Mouse (Mus musculus) embryonic facial prominence, embryonic 11.5 days (tissue): ENCODE results near the gene A830005F24Rik. TPM values are rescaled to one million over a fixed set of nuclear protein-coding genes. Genes with fewer than 3 reads are reported as not detected.

ENCODE experiments used
- ATAC-seq: fragments of 200-750 bp; cut with Nextera tagmentation; replicated peaks from 2 replicates; pipeline ENCODE4 v1.8.0; 2017; ENCODE audit warnings: low read depth; ENCODE audit not compliant: insufficient number of reproducible peaks, low FRiP score, low TSS enrichment
- DNase-seq: peaks from one replicate; pipeline ENCODE4 v3.0.0-alpha.2; 2015; ENCODE audit warnings: low spot score
- H3K27ac ChIP-seq: fragments of 300-500 bp; sonication (generic); replicated peaks from 2 replicates; pipeline ENCODE4 v1.5.1; 2014; ENCODE audit warnings: mild to moderate bottlenecking, low read depth, low read length, control low read depth
- H3K27me3 ChIP-seq: fragments of 300-500 bp; sonication (generic); 2 replicates; pipeline ENCODE4 v1.6.1; 2014; ENCODE audit warnings: mild to moderate bottlenecking, low read length, moderate library complexity, mixed read lengths; ENCODE audit not compliant: control insufficient read depth, insufficient read depth
- H3K36me3 ChIP-seq: fragments of 300-500 bp; sonication (generic); replicated peaks from 2 replicates; pipeline ENCODE4 v1.6.1; 2014; ENCODE audit warnings: low read depth, mild to moderate bottlenecking, low read length, moderate library complexity, mixed read lengths; ENCODE audit not compliant: control insufficient read depth, insufficient read depth
- H3K4me1 ChIP-seq: fragments of 300-500 bp; sonication (generic); 2 replicates; pipeline ENCODE4 v1.6.1; 2014; ENCODE audit warnings: low read length, mixed read lengths; ENCODE audit not compliant: control insufficient read depth, insufficient read depth
- H3K4me2 ChIP-seq: fragments of 300-500 bp; sonication (generic); 2 replicates; pipeline ENCODE4 v1.6.1; 2014; ENCODE audit warnings: low read depth, mild to moderate bottlenecking, control low read depth, low read length, moderate library complexity
- H3K4me3 ChIP-seq: fragments of 300-500 bp; sonication (generic); 2 replicates; pipeline ENCODE4 v1.5.1; 2014; ENCODE audit warnings: low read depth, low read length, control low read depth
- H3K9ac ChIP-seq: fragments of 300-500 bp; sonication (generic); replicated peaks from 2 replicates; pipeline ENCODE4 v1.6.1; 2014; ENCODE audit warnings: mild to moderate bottlenecking, control low read depth, low read length
- H3K9me3 ChIP-seq: fragments of 300-500 bp; sonication (generic); replicated peaks from 2 replicates; pipeline ENCODE4 v1.6.1; 2016; ENCODE audit warnings: mild to moderate bottlenecking, low read length, inconsistent platforms, mixed read lengths; ENCODE audit not compliant: control insufficient read depth
- WGBS: fragments of 180-500 bp; shearing (Covaris S2); extraction: QIAGEN DNeasy Blood & Tissue Kit; methylation state at CpG from one replicate; pipeline ENCODE4 v1.1.7; 2014; 5-methylcytosine and 5-hydroxymethylcytosine counted together
- polyA plus RNA-seq: library from polyadenylated mRNA; unstranded; fragments of >200 nt; fragmentation: Nextera tagmentation; extraction: Ambion mirVana; gene quantifications from 2 replicates; pipeline ENCODE4 v1.2.1, GENCODE M21; 2014

A830005F24Rik gene
- polyA plus RNA-seq, 1 experiment from 2014 or later: 2.2 TPM

- Histone ChIP-seq H3K36me3 (no peaks in the 10 kb centered on the region; the same call in 1 of the 2 replicates), H3K9ac (no peak overlapping the region), H3K4me3 (no peak overlapping the region), H3K4me1 (no peaks in the 10 kb centered on the region), H3K9me3 (no peaks in the 10 kb centered on the region), H3K4me2 (no peak overlapping the region), H3K27me3 (no peaks in the 10 kb centered on the region), H3K27ac (no peak overlapping the region)
- no peak for DNase-seq
- WGBS: 55% methylated on average over 2 of the region's 2 CpGs
- no peak for ATAC-seq
These were observed 15.7 kb downstream of the A830005F24Rik start for GRCm38 (mm10) chr13:48529028-48529427.

- ATAC-seq: no peak
- Histone ChIP-seq H3K36me3 (no peaks in the 10 kb centered on the region; the same call in 1 of the 2 replicates), H3K27me3 (no peaks in the 10 kb centered on the region), H3K9ac (no peak overlapping the region), H3K4me1 (no peaks in the 10 kb centered on the region), H3K4me3 (no peak overlapping the region), H3K27ac (no peak overlapping the region), H3K9me3 (no peaks in the 10 kb centered on the region), H3K4me2 (no peak overlapping the region)
- 71% methylated on average over 2 of the region's 2 CpGs for WGBS
- no peak for DNase-seq
These were observed 17.3 kb downstream of the A830005F24Rik start for GRCm38 (mm10) chr13:48530685-48531084.

GRCm38 (mm10) chr13:48531448-48531847 lies 18.1 kb downstream of the A830005F24Rik start:
- H3K4me2 ChIP-seq: no peak overlapping the region
- H3K4me1 ChIP-seq: no peaks in the 10 kb centered on the region
- H3K27me3 ChIP-seq: no peaks in the 10 kb centered on the region
- no peak for DNase-seq
- H3K36me3 ChIP-seq: no peaks in the 10 kb centered on the region; the same call in 1 of the 2 replicates
- no peak for ATAC-seq
- H3K4me3 ChIP-seq: no peak overlapping the region
- H3K9ac ChIP-seq: no peak overlapping the region
- no peaks in the 10 kb centered on the region for H3K9me3 ChIP-seq
- WGBS: 81% methylated on average over 2 of the region's 2 CpGs
- no peak overlapping the region for H3K27ac ChIP-seq

GRCm38 (mm10) chr13:48533441-48533840 lies 20.1 kb downstream of the A830005F24Rik start:
- no peak overlapping the region for H3K9ac ChIP-seq

GRCm38 (mm10) chr13:48540488-48540887 lies 27.1 kb downstream of the A830005F24Rik start:
- ATAC-seq (no peak), DNase-seq (no peak)
- Histone ChIP-seq H3K4me1 (peaks cover 3% of the 10 kb centered on the region; the same call in 1 of the 2 replicates), H3K4me3 (no peak overlapping the region), H3K27me3 (no peaks in the 10 kb centered on the region), H3K9me3 (no peaks in the 10 kb centered on the region), H3K4me2 (no peak overlapping the region), H3K27ac (no peak overlapping the region), H3K9ac (no peak overlapping the region), H3K36me3 (no peaks in the 10 kb centered on the region; the same call in 1 of the 2 replicates)
- 79% methylated on average over 1 of the region's 1 CpGs for WGBS

More at GRCm38 (mm10) chr13:48533441-48533840, 20.1 kb downstream of the A830005F24Rik start:
- Histone ChIP-seq H3K27me3 (no peaks in the 10 kb centered on the region), H3K36me3 (no peaks in the 10 kb centered on the region; the same call in none of the 2 replicates), H3K9me3 (no peaks in the 10 kb centered on the region), H3K4me3 (no peak overlapping the region), H3K4me2 (no peak overlapping the region), H3K27ac (no peak overlapping the region), H3K4me1 (no peaks in the 10 kb centered on the region)
- WGBS: 83% methylated on average over 5 of the region's 5 CpGs
- DNase-seq (no peak), ATAC-seq (no peak)

- H3K4me2 ChIP-seq: no peak overlapping the region; the same call in 1 of the 2 replicates
- no peaks in the 10 kb centered on the region for H3K27me3 ChIP-seq
- H3K9me3 ChIP-seq: no peaks in the 10 kb centered on the region
- ATAC-seq: no peak
- H3K4me1 ChIP-seq: peaks cover 3% of the 10 kb centered on the region; the same call in 1 of the 2 replicates
- no peaks in the 10 kb centered on the region for H3K36me3 ChIP-seq
- DNase-seq: no peak
- peak overlapping the region; percentile 94; the same call in 1 of the 2 replicates for H3K4me3 ChIP-seq
- no peak overlapping the region for H3K9ac ChIP-seq
- no peak overlapping the region for H3K27ac ChIP-seq
These were observed 31.0 kb downstream of the A830005F24Rik start for GRCm38 (mm10) chr13:48544391-48544790.

GRCm38 (mm10) chr13:48544867-48545266 lies 31.5 kb downstream of the A830005F24Rik start:
- Histone ChIP-seq H3K27me3 (no peaks in the 10 kb centered on the region), H3K9ac (no peak overlapping the region; the same call in 1 of the 2 replicates), H3K27ac (no peak overlapping the region), H3K9me3 (no peaks in the 10 kb centered on the region), H3K4me1 (peaks cover 3% of the 10 kb centered on the region; the same call in 1 of the 2 replicates), H3K4me3 (peak overlapping the region; percentile 94), H3K36me3 (no peaks in the 10 kb centered on the region), H3K4me2 (peak overlapping the region; percentile 42)
- 57% methylated on average over 4 of the region's 4 CpGs for WGBS
- DNase-seq (no peak), ATAC-seq (no peak)

- peak; percentile 87 for ATAC-seq
- H3K4me1 ChIP-seq: no peaks in the 10 kb centered on the region
- no peaks in the 10 kb centered on the region for H3K9me3 ChIP-seq
- peak; percentile 100 for DNase-seq
- peak overlapping the region; percentile 42 for H3K4me2 ChIP-seq
- H3K36me3 ChIP-seq: no peaks in the 10 kb centered on the region
- peak overlapping the region; percentile 98 for H3K27ac ChIP-seq
- WGBS: 1% methylated on average over 40 of the region's 72 CpGs
- H3K4me3 ChIP-seq: peak overlapping the region; percentile 94
- H3K27me3 ChIP-seq: no peaks in the 10 kb centered on the region
- peak overlapping the region; percentile 98 for H3K9ac ChIP-seq
These were observed 32.3 kb downstream of the A830005F24Rik start for GRCm38 (mm10) chr13:48545476-48546281.
